Mouse (Mus musculus) kidney, postnatal 36 days (tissue): ENCODE measurements around the gene Mdp1.

ENCODE experiments used
- DNase-seq, 2 experiments: peaks; one replicate each; pipeline ENCODE4 v3.0.0; 2021 to 2022; ENCODE audit warnings: mixed read lengths in 2 of 2

Mdp1 gene

DNA sequence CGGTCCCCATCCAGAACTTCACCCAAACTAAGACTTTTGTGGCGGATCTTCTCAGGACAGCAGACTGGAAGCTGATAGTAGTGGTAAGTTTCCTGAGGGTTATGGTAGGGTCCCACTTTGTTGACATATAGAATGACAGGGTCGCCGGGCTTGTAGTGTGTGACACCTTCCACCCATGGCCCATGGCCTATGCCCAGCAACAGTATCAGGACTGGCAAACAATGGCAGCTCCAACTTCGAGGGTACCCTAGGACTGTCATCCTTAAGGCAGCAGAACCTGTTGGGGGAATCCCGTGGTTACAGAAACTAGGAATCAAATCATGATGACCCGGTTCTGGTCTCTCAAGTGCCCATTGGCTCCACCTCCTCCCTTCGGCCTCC is 17.6 kb downstream of the Mdp1 start:
- DNase-seq = no peak

GRCm38 (mm10) chr14:55641291-55641690 is 19.0 kb downstream of the Mdp1 start:
- DNase-seq = no peak

GRCm38 (mm10) chr14:55640816-55641215 is 19.5 kb downstream of the Mdp1 start:
- DNase-seq = no peak

- no peak for DNase-seq
Observed at GRCm38 (mm10) chr14:55637795-55638194, 22.5 kb downstream of the Mdp1 start, which contains the start of gene Gm49378. Gene Gm49378 (minus strand): TSS chr14:55637895.

- peak; percentile 94 to 95 for DNase-seq
Observed at GRCm38 (mm10) chr14:55635523-55636007, 24.7 kb downstream of the Mdp1 start, which contains the start of gene Ipo4. Gene Ipo4 (minus strand): TSS chr14:55635957.

GRCm38 (mm10) chr14:55634874-55635522 is 25.3 kb downstream of the Mdp1 start:
- peak; percentile 14 to 54 for DNase-seq

DNA sequence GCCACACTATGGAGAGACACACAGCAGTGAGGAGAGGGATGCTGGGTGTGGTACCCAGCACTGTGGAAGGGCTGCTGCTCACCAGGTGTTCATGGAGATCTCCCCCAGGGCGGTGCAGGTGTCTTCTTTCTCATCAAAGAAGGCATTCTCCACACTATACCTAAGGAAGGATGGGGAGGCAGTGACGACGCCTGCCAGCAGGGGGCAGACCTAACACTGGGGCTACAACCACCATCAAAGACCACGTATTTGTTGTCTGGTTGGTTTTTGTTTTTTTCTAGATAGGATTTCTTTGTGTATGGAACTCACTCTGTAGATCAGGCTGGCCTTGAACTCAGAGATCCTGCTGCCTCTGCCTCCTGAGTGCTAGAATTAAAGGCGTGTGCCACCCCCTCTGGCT is 31.0 kb downstream of the Mdp1 start:
- peak; percentile 49 to 86 for DNase-seq

- no peak for DNase-seq
Observed at GRCm38 (mm10) chr14:55628077-55628827, 32.1 kb downstream of the Mdp1 start.

- DNase-seq = no peak
Observed at GRCm38 (mm10) chr14:55618486-55619195, 41.7 kb downstream of the Mdp1 start.

- DNase-seq = peak; percentile 51 to 64
Observed at GRCm38 (mm10) chr14:55617822-55618221, 42.5 kb downstream of the Mdp1 start, which contains the start of gene Rec8. Gene Rec8 (plus strand): TSS chr14:55618037.

- DNase-seq = no peak
Observed at GRCm38 (mm10) chr14:55616844-55617243, 43.5 kb downstream of the Mdp1 start.

GRCm38 (mm10) chr14:55615876-55616275 is 44.4 kb downstream of the Mdp1 start:
- no peak for DNase-seq

- DNase-seq = no peak
Observed at GRCm38 (mm10) chr14:55614565-55615178, 45.6 kb downstream of the Mdp1 start.

GRCm38 (mm10) chr14:55613346-55613745 is 47.0 kb downstream of the Mdp1 start:
- peak; percentile 19 to 29 for DNase-seq

GRCm38 (mm10) chr14:55608339-55608738 is 52.0 kb downstream of the Mdp1 start:
- DNase-seq = no peak
